Mouse (Mus musculus): Measurements from ENCODE around the gene Rgs9bp. TPM values are rescaled to one million over a fixed set of nuclear protein-coding genes. Genes with fewer than 3 reads are reported as not detected.
A peak's percentile ranks its signal among the peaks of the same experiment; 100 is the strongest.
"Not testable (repeated sequence)": the region's sequence is repeated elsewhere in the genome, so short reads cannot be mapped to it uniquely, and the experiment has no call there.

Rgs9bp gene
- polyA plus RNA-seq, 1 experiment = 0.08 TPM

DNA sequence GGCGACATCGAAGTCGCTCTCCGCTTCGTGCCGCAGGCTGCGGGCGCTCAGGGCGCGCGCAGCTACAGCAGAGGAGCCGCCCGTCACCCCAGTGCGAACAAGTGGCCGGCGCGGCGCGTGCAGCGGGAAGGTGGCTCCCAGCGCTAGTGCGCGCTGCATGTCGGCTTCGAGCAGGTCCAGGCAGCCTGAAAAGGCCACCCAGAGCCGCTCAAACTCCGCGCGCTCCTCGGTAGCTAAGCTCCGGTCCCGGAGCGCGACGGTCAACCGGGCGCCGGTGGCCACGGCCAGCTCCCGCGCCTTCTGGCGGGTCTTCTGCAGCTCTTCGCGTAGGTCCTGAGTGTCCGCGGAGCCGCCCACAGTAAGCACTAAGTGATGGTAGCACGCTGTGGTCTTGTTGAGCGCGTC lies 594 bp downstream of the Rgs9bp start:
- Histone ChIP-seq H3K27ac (ENCODE audit: insufficient read depth, low read length) (no peak overlapping the region), H3K4me3 (ENCODE audit: insufficient read depth, low read length) (peak overlapping the region; percentile 33), H3K4me1 (ENCODE audit: control insufficient read depth, insufficient read depth, low read length) (peaks cover 3% of the 10 kb centered on the region; the same call in 1 of the 2 replicates)
- TF ChIP-seq POLR2A (IDR thresholded peaks at IDR 0.05; ENCODE audit: extremely low read depth, insufficient read depth, low read length) = no peak
- no peak for TF ChIP-seq CTCF (IDR thresholded peaks at IDR 0.05; ENCODE audit: extremely low read depth, insufficient read depth, low read length)

DNA sequence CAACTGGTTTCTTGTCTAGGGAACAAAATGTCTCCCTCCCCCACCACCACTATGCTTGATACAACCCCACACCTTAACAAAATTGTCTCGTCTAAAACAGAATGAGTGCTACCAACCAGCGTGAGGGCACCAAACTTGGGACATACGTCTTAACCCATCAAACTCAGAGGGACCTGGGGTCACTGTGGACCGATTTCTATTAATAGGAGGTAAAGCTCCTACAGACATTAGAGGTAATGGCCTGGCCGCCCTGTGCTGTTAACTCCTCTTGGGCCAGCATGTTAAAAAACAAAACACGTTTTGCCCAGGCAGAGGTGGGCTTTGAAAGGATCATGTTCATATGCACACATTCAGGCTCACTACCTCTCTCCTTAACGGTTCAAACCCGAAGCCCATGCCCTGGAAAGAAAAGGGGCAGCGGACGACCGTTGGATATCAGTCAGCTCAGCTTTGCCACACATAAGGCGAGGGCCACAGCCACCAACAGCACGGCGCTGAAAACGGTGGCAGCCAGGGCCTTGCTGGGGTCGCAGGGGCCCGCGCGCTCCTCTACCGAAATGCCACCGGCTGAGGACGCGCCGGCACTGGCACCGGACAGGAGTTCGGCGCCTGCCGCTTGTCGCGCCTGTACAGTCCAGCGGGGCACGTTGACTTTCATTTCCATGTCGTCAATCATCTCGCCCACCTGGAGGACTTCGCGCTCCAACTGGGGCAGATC lies 1.2 kb downstream of the Rgs9bp start:
- TF ChIP-seq POLR2A (IDR thresholded peaks at IDR 0.05; ENCODE audit: extremely low read depth, insufficient read depth, low read length) = no peak
- TF ChIP-seq CTCF (IDR thresholded peaks at IDR 0.05; ENCODE audit: extremely low read depth, insufficient read depth, low read length) = no peak
- Histone ChIP-seq H3K4me3 (ENCODE audit: insufficient read depth, low read length) (peak overlapping the region; percentile 33), H3K4me1 (ENCODE audit: control insufficient read depth, insufficient read depth, low read length) (peaks cover 3% of the 10 kb centered on the region; the same call in 1 of the 2 replicates), H3K27ac (ENCODE audit: insufficient read depth, low read length) (no peak overlapping the region)

DNA sequence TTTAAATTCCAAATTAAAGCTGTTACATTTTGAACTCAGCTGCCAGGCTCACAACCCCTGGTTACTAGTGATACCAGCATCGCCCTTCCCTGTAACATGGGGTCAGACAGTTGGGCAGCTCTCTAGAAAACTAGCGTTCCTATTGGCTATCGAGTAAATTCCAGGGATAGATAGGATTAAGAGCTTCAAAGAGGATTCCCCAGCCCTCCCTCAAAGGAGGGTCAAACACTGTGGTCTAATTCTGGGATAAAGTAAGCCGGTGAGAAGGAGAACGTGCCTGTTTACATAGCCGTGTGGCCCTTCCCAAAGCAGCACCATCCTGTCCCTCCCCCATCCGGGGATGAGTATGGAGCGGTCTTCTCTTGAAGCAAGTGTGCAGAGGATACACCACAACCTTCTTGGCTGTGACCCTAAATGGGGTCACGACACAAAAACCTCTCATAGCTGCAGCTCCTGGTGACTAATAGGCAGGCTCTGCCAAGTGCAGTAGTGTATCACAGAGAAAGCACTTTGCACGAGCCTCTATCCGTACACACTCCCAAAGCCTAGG lies 1.8 kb downstream of the Rgs9bp start:
- Histone ChIP-seq H3K27ac (ENCODE audit: insufficient read depth, low read length) (no peak overlapping the region), H3K4me3 (ENCODE audit: insufficient read depth, low read length) (no peak overlapping the region), H3K4me1 (ENCODE audit: control insufficient read depth, insufficient read depth, low read length) (peaks cover 3% of the 10 kb centered on the region; the same call in 1 of the 2 replicates)
- TF ChIP-seq CTCF (IDR thresholded peaks at IDR 0.05; ENCODE audit: extremely low read depth, insufficient read depth, low read length) (no peak), POLR2A (IDR thresholded peaks at IDR 0.05; ENCODE audit: extremely low read depth, insufficient read depth, low read length) (no peak)

DNA sequence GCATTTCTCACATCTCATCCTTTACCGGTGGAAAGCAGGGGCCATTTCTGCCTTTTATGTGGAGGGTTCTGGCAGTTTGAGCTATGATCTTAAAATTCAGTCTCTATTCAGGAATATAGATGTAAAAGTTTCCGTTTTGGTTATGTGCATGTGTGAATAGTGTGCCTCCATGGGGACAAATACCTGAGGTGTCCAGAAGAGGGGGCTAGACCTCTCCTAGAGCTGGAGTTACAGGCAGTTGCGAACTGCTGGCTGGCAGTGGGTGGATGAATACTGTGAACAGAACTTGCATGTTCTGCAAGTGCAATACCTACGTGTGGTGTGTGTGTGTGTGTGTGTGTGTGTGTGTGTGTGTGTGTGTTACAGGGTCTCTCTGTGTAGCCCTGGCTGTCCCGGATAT lies 2.7 kb downstream of the Rgs9bp start:
- TF ChIP-seq CTCF (IDR thresholded peaks at IDR 0.05; ENCODE audit: extremely low read depth, insufficient read depth, low read length) (no peak), POLR2A (IDR thresholded peaks at IDR 0.05; ENCODE audit: extremely low read depth, insufficient read depth, low read length) (no peak)
- Histone ChIP-seq H3K27ac (ENCODE audit: insufficient read depth, low read length) (no peak overlapping the region), H3K4me3 (ENCODE audit: insufficient read depth, low read length) (no peak overlapping the region), H3K4me1 (ENCODE audit: control insufficient read depth, insufficient read depth, low read length) (peaks cover 3% of the 10 kb centered on the region; the same call in 1 of the 2 replicates)

DNA sequence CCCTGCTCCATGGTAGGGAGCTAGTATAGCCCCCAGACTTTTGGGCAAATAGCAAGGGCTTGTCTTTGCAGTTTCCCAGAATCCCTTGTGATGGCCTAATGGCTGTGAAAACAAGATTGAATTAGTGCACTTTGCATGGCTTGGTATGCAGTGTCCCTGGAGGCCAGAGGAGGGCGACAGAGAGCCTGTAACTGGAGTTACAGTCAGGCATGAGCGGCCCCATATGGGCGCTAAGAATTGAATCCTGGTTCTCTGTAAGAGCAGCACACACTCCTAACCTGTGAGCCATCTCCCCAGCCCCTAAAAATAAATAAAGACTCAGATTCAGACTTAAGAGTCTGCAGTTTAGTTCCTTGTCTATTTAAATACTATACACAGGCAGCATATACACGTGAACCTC lies 5.5 kb downstream of the Rgs9bp start:
- Histone ChIP-seq H3K4me3 (ENCODE audit: insufficient read depth, low read length) (no peak overlapping the region), H3K27ac (ENCODE audit: insufficient read depth, low read length) (no peak overlapping the region), H3K4me1 (ENCODE audit: control insufficient read depth, insufficient read depth, low read length) (no peaks in the 10 kb centered on the region)
- TF ChIP-seq POLR2A (IDR thresholded peaks at IDR 0.05; ENCODE audit: extremely low read depth, insufficient read depth, low read length) = no peak
- peak; percentile 49; the same call in 1 of the 2 replicates for TF ChIP-seq CTCF (IDR thresholded peaks at IDR 0.05; ENCODE audit: extremely low read depth, insufficient read depth, low read length)

DNA sequence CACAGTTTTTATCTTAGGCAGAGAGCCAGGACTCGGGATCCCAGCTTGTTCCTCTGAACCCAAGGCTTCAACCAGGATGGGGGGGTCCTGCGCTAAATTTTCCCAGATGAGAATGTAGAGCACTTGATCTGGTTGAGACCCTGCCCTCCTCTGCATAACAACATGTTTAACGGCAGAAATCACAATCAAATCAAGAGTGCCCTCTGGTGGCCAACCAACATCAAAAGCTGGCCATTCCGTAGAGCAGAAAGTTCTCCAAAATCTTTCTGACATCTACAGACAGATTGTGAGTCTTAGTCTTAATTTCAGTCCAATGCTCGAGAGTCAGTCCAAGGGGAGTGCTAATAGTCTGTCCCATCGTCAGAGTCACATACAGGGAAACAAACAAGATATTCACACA lies 14.5 kb downstream of the Rgs9bp start:
- H3K4me3 ChIP-seq (ENCODE audit: insufficient read depth, low read length); H3K4me1 ChIP-seq (ENCODE audit: control insufficient read depth, insufficient read depth, low read length); H3K27ac ChIP-seq (ENCODE audit: insufficient read depth, low read length): not testable (repeated sequence)

DNA sequence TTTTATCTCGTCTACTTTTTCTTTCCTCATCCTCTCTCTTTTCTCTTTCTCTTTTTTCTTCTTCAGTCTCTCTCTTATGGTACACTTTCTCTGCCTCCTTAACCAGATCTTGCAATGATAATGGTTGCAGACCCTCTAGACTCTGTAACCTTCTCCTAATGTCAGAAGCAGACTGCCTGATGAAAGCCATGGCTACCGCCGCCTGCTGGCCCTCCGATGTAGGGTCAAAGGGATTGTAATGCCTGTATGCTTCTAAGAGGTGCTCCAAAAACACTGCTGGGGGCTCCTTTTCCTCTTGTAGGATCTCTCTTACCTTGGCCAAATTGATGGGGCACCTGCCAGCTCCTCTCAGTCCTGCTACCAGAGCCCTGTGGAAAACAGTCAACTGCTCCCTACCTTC lies 15.7 kb downstream of the Rgs9bp start:
- not testable (repeated sequence) for H3K27ac ChIP-seq (ENCODE audit: insufficient read depth, low read length); H3K4me3 ChIP-seq (ENCODE audit: insufficient read depth, low read length); H3K4me1 ChIP-seq (ENCODE audit: control insufficient read depth, insufficient read depth, low read length)

DNA sequence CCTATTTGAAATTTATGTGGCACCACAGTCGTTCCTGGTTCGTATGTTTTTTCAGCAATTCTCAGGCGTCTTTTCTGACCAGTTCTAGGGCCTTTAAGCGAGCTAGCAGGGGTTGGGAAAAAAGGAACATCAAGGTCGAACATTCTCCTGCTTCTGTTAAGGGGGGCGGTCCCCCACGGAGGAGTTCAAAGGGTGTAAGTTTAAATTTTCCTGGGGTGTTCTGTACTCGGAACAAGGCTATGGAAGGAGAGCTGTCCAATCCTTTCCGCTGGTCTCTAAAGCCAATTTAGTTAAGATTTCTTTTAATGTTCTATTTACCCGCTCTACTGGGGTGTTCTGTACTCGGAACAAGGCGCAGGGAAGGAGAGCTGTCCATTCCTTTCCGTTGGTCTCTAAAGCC lies 19.4 kb downstream of the Rgs9bp start:
- H3K4me1 ChIP-seq (ENCODE audit: control insufficient read depth, insufficient read depth, low read length); H3K27ac ChIP-seq (ENCODE audit: insufficient read depth, low read length); H3K4me3 ChIP-seq (ENCODE audit: insufficient read depth, low read length): not testable (repeated sequence)

DNA sequence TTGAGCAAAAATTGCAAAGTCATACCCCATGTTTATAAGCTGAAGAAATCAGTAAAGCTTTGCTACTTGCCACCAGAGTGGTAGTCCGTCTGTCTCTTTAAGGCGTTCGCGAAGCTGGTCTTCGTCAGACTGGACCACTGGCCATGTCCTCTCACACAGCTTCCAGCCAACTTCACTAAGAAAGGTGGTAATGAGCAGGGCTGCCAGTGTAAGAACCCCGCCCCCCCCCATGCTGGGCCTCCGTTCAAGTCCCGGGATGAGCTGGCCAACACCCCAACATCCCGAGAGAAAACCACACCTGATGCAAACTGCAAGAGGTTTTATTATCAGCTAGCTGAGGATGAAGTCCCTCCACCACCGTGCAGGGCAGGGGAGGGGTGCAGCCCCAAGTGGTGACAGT lies 20.5 kb downstream of the Rgs9bp start:
- H3K4me1 ChIP-seq (ENCODE audit: control insufficient read depth, insufficient read depth, low read length); H3K27ac ChIP-seq (ENCODE audit: insufficient read depth, low read length); H3K4me3 ChIP-seq (ENCODE audit: insufficient read depth, low read length): not testable (repeated sequence)

DNA sequence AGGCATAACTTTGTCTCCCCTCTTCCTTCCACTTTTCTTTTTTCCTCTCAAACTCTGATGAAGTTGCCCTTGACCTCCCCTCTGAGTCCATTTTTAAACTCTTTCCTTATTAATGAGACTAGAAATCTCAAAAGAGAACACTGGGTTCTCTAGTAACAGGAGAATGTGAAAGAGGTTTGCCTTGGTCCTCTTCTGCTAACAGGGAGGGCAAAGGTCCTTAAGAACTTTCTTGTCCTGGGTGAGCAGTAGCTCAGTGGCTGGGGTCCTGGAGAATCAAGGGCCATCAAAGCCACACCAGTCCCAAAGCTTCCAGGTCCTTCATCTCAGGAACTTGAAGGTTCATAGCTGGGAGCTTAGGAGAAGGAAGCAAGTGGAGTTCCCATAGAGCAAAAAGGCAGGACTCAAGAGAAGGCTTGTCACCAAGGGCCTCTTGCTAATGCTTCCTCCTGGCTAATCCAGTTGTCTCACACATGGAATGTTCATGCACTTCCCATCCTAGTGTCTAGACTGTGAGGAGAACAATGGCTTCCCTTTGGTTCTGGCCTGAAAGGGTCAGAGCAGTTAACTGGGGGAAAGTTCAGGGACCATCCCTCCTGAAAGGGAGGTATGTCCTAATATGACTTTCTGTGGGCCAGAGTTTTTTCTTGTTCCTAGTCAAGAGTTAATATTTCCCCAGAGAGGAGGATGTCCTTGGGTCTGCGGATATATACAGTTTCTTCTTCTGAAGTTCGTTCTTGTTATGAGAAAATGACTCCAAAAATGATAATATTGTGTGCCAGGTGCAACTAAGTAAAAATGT lies 21.1 kb downstream of the Rgs9bp start:
- no peak for TF ChIP-seq CTCF (IDR thresholded peaks at IDR 0.05; ENCODE audit: extremely low read depth, insufficient read depth, low read length)
- no peak for TF ChIP-seq POLR2A (IDR thresholded peaks at IDR 0.05; ENCODE audit: extremely low read depth, insufficient read depth, low read length)
- H3K4me3 ChIP-seq (ENCODE audit: insufficient read depth, low read length) = no peak overlapping the region
- H3K4me1 ChIP-seq (ENCODE audit: control insufficient read depth, insufficient read depth, low read length) = no peaks in the 10 kb centered on the region
- no peak overlapping the region for H3K27ac ChIP-seq (ENCODE audit: insufficient read depth, low read length)
